Mouse (Mus musculus) layer of hippocampus, postnatal 36 days (tissue): ENCODE data around the gene Ptprn2. TPM values are rescaled to one million over a fixed set of nuclear protein-coding genes. Genes with fewer than 3 reads are reported as not detected.

ENCODE experiments used
- DNase-seq, 2 experiments: peaks; one replicate each; pipeline ENCODE4 v3.0.0; 2022
- total RNA-seq, 2 experiments: library from RNA; stranded (reverse); gene quantifications; 2 replicates each; pipeline ENCODE4 v1.2.3; 2021

Gene Ptprn2
- total RNA-seq, 2 experiments from 2014 or later: 281 to 298 TPM

DNA sequence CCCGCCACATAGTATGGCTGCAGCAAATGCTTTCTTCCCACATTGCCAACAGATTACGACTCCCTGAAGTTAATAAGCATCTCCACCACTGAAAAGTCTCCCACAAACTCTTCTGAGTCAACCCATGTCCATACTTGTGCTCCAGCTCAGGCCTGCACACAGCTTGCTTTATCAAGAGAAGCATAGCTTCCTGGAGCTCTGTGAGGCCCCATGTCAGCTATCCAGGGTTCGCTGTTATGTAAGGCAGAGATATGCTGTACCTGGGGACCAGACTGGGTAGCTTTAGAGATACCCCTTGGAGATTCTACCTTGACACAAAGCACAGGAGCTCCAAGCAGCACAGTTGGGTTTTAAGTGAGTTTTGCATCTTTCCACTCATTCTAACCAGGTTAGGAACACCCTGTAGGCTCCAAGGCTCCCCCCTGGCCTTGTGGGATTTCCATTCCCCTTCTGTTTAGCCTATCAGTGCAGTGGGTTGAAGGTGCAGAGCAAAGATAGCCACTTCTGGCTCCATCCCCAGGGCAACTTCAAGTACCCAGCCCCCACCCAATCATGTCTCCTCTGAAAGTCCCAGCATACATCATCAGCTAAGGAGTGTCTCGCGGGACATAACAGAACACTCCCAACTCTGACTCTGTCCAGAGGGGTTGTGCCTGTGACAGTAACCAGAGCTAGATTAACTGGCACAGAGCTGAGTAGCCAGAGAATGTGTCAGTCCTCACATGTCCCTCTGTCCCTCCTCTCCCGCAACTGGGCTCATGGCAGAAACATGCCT is 572.9 kb downstream of the Ptprn2 start:
- no peak for DNase-seq

GRCm38 (mm10) chr12:117058975-117059374 is 573.5 kb downstream of the Ptprn2 start:
- DNase-seq: no peak

DNA sequence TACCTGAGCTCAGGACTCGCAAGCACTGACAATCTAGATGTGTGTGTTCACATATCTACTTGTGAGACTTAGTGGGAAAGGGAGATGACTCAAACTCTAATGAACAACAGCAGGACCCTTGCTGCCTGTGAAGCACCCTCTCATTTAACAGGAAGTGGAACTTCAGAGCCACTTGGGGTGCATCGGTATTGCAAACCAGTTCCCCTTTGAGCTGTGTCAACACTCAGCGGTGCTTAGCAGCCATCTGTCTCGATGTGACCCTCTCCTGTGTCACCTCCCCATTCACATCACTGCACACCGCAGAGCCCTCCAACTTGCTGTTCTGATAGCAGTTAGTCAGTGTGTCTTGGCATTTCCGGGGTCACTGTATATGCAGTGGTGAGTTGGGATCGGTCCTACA is 592.1 kb downstream of the Ptprn2 start:
- no peak for DNase-seq

DNA sequence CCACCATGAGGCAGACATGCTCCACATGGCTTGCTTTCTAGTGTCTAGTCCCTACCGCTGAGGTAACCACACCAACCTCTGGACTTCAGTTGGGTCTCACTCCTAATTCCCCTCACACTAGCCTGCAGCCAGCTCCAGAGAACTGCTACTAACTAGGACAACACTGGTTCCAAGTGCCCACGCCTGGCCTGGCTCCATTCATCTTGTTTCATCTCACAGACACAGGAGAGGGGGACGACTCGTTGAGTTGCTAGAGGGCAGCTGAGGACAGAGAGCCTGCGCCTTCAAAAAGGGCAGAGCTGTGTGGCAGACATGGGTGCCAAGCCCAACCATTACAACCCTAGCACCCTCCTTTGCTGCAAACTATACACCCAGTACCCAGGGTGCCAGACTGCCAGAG is 593.4 kb downstream of the Ptprn2 start:
- DNase-seq: no peak

DNA sequence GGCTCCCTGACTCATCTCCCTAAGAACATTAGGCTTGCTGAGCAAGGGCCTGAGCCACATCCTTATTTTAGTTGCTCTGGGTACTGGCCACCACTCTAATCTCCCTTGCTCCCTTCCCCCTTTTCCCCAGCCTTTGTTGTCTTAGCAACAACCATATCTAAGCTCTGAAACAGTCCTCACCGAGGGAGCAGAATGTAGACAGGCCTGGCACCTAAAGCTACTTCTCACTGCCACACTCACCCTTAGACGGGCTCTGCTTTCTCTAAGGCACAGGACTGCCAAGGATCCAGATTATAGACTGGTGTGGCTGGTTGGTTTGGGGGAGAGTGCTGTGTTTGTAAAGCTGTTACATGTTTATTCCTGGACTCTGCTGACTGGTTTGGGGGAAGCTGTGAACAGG is 594.2 kb downstream of the Ptprn2 start:
- no peak for DNase-seq

DNA sequence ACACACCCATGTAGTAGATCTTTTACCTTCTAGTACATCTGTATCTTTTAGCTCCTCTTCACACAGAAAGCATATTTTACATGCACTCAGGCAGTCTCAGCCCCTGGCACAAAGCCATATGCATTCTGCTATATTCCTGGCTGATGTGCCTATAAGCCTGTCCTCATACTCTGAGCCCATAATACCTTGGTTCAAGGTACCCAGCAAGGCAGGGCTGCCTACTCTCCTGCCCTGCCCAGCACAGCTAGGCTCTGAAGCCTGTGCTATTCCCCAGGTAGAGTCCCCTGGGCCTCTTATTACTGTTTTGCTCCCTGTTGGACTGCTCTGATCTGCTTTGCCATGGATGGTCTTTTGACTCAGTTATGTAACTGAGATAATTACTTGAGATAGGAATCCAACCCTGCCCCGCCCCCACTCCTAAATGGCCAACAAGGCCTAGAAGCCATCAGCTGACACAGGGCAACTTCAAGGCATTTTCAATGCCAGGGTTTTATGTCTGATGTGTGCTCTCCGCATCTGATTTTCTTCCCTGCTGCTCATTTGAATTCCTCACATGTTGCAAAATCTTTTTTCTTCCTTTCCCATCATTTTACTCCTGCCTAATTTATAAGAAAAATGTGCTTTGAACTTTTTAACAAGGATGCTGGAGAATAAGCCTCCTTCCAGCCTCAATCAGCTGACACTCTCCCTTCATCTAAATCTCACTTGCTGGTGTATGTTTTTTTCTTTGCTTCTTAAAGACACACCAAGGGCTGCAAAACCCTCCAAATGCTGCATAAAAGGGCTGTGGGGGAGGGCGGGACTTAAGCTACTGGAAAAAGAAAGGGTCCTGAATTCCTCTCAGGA is 598.6 kb downstream of the Ptprn2 start:
- DNase-seq: no peak

DNA sequence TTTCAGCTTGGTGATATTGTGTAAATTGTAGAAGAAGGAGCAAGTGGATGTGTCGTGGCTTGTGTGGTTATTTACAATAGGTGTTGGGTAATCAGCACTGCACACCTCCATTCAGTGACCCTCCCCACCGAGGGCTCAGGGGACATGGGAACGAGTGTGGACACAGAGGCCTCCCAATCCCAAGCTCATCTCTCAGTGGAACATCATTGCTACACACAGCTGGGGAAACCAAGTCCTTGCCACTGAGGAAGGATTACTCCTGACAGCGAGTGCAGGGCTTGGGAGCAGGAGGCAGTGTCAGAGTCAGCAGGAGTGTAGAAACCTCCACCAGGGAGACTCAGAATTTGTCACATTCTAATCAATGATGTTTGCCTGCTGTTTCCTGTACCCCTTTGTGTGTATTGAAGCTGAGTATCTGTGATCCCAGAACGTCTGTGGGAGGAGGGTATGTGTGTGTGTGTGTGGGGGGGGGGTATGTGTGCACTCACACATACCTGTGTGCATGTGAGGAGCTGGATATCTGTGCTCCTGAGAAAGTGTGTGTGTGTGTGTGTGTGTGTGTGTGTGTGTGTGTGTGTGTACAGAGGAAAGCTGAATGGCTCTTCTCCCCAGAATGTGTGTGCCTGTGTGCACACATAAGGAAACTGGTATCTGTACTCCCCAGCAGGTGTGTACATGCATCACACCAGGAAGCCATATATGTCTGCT is 599.3 kb downstream of the Ptprn2 start:
- DNase-seq: no peak

GRCm38 (mm10) chr12:117085661-117086335 is 600.3 kb downstream of the Ptprn2 start:
- peak; percentile 67 to 73 for DNase-seq

- DNase-seq: no peak
Measured at GRCm38 (mm10) chr12:117092345-117093107, 607.0 kb downstream of the Ptprn2 start.

GRCm38 (mm10) chr12:117095941-117096340 is 610.4 kb downstream of the Ptprn2 start:
- DNase-seq: no peak

- DNase-seq: no peak
Measured at GRCm38 (mm10) chr12:117098295-117098694, 612.8 kb downstream of the Ptprn2 start.

- no peak for DNase-seq
Measured at GRCm38 (mm10) chr12:117106696-117107095, 621.2 kb downstream of the Ptprn2 start.

GRCm38 (mm10) chr12:117107143-117107616 is 621.7 kb downstream of the Ptprn2 start:
- DNase-seq: peak; percentile 56 to 72

DNA sequence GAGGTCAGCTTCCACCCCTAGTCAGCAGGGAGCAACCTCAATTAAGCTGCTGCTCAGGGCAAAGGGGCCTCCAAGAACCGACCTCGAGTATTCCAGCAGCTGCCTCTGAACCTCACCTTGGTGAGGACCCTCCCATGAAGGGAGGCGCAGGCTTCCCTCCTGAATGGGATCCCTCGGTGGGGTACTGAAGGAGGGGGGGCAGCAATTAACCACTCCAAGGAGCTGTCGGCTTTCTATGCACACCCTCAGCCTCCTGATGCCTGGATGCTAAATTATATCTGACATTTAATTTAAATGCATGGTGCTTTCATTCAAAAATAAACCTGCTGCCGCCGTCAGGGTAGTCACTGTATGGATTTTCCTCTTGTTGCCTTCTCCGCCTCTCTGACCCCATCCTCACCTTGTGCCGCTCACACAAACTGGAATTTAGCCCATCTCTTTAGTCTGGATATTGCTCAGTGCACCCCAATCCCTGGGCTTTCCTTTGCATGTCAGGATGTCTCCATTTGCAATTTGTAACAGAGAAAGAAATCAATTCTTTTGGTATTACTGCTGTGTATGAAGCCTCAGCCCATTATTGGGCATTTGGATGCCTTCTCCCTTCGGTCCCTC is 629.8 kb downstream of the Ptprn2 start:
- DNase-seq: no peak

DNA sequence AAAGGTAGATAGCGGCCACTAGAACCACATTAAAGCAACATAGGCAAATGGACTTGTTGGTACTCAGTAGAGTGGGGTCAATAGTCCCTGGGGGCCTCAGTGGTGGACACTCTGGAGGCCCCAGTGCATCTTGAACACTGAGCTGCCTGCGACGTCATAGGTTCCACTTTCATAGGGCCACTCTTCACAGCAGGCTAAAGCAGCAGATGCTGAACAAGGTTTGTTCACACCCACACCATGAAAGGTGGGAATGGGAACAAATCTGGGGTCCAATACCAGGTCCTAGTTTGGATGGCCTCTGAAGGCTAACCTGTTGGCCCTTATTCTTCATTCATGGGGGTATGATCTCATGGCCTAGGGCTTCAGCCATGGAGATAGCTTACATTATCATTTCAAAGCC is 641.6 kb downstream of the Ptprn2 start:
- no peak for DNase-seq

GRCm38 (mm10) chr12:117127485-117127884 is 642.0 kb downstream of the Ptprn2 start:
- no peak for DNase-seq

DNA sequence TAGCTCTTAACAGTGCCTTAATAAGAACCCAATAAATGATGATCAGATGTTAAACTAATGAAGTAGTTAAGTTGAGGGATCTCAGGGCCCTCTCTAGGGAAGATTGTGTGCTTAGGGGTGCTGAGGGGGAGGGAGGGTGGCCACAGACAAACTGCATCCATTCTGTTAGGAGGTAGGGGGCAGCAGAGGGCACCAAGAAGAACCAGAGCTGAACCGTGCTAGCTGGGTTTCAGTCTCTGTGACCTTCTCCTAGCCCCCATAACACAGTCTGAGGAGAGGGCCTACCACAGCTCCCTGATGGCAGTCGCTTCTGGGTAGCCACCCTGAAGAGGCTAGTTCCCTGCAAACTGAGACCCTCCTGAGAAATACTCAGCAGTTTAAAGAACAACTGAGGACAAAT is 646.6 kb downstream of the Ptprn2 start:
- no peak for DNase-seq

GRCm38 (mm10) chr12:117135205-117135604 is 649.7 kb downstream of the Ptprn2 start:
- no peak for DNase-seq

DNA sequence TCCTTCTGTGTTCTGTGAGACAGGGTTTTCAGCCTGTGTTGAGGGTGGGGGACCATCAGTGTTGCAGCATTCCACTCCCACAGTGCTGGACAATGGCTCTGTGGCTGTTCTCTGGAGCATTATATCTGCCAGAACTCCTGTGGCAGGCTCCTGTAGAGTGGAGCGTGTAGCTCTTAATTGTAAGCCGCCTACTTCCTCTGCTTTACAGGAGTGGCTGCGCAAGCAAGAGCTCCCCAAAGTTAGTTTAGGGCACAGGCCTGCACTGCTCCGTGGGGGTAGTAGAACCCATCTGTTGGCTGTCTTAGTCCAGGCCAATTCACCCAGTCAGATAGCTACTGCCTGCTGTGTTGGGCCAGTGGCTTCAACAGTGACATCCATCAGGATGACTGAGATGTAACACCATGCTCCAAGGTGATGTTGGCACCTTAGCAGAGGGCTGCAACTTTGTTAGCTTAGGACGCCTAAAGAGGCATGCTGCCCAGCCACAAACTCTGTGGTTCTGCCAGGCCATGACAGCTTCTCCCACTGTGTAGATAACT is 651.0 kb downstream of the Ptprn2 start:
- DNase-seq: no peak

DNA sequence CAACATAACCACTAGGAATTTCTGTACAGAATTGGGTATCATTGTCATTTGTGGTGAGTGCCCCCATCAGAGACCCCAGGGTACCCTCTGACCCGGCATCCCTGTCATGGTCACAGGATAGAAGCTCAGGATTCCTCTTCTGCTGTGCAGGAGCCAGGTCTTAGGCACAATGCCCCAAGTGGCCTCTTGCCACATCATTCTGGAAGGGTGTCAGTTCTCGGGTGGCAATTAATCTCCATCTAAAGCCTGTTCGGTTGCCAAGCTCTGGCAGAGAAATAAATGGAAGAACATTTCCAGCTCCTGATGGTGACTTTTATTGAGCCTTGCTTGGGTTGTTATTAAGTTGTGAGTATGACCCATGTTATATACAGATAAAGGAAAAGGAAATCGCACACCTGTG is 655.4 kb downstream of the Ptprn2 start:
- DNase-seq: no peak

GRCm38 (mm10) chr12:117141394-117141793 is 655.9 kb downstream of the Ptprn2 start:
- no peak for DNase-seq
